In the genomic region with DNA sequence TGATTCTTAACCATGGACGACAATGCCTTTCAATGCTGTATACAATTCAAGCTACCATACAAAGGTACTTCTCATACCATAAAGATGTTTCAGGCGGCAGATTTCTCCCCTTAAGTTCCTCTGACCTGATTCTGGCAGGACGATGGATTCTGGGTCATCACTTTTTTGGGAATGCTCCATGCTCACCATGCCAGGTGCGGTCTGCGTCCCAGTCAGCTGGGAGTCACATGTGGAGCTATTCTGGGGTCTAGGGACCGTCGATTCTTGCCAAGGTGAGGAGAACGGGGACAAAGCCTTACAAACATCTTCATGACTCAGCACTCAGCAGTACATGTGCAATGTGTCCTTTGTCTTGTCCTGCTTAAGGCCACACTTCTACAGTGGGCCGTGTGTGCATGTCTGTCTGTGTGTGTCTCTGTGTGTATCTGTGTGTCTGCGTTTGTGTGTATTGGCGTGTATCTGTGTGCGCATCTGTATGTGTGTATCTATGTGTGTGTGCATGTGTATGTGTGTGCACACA, we compare ENCODE assay signal across 25 mouse cellular contexts. TPM values are rescaled to one million over a fixed set of nuclear protein-coding genes. Genes with fewer than 3 reads are reported as not detected.
DNase-seq lines count a peak whose midpoint lies in the region; ATAC-seq lines count a peak whose summit lies in the region.
"Had no signal": no experiment of that assay in that cellular context is flagged by ENCODE, and none has a peak within 500 bp of the region (broad histone marks: within the 10 kb centered on the region; RNA-seq: fewer than 3 reads in every experiment).

No protein-coding gene starts in this region.

- H3K4me1 ChIP-seq in megakaryocyte, embryonic 14.5 days: peaks cover 16% of the 10 kb centered on the region
- H3K4me1 ChIP-seq: embryonic facial prominence, embryonic 13.5 days; forebrain, embryonic 12.5 days had no signal

- no peak for DNase-seq in frontal cortex, postnatal 14 days (ENCODE audit: low spot score in 2 of 2)
- DNase-seq in heart, adult 18-20 months: peak; percentile 74 to 81
- no peak for DNase-seq in heart, postnatal 25 days (ENCODE audit: low spot score)
- peak; percentile 38 to 51 for DNase-seq in heart, postnatal 36 days
- DNase-seq in cerebellum, adult 9-11 months: no peak
- DNase-seq: adrenal gland, postnatal 10 days; B cell, adult 2 months; cerebellum, adult 11-12 months; cerebellum, adult 9-10 months; cerebellum, postnatal 36 days; gastrocnemius, postnatal 25 days; kidney, adult 8-10 months had no signal

- H3K9me3 ChIP-seq in megakaryocyte, embryonic 14.5 days: no peaks in the 10 kb centered on the region
- H3K9me3 ChIP-seq: embryonic facial prominence, embryonic 13.5 days; forebrain, embryonic 12.5 days had no signal

- H3K36me3 ChIP-seq in megakaryocyte, embryonic 14.5 days (replicated peaks; ENCODE audit: low read length): no peaks in the 10 kb centered on the region
- H3K36me3 ChIP-seq: embryonic facial prominence, embryonic 13.5 days; forebrain, embryonic 12.5 days had no signal

- H3K4me3 ChIP-seq in megakaryocyte, embryonic 14.5 days (replicated peaks): peak overlapping the region; percentile 21
- H3K4me3 ChIP-seq: embryonic facial prominence, embryonic 13.5 days; forebrain, embryonic 12.5 days had no signal

- peaks cover 16% of the 10 kb centered on the region for H3K27me3 ChIP-seq in megakaryocyte, embryonic 14.5 days (replicated peaks)
- H3K27me3 ChIP-seq: forebrain, embryonic 12.5 days had no signal

- intact Hi-C loops in heart, postnatal 25 days (cut with DNase I): no loop called here
- intact Hi-C loops in heart, postnatal 36 days (cut with DNase I): no loop called here

- ATAC-seq in frontal cortex, adult (ENCODE audit: low TSS enrichment): peak; percentile 38
- no peak for ATAC-seq in megakaryocyte, adult 5-6 weeks (ENCODE audit: poor library complexity, severe bottlenecking)
- ATAC-seq: CD4-positive, CD25-positive, alpha-beta regulatory T cell, adult 4 months; forebrain, embryonic 16.5 days; hindbrain, embryonic 16.5 days; inflammation-experienced regulatory T-cells, adult 6 months; intestine, postnatal 0 days had no signal

RNA-seq across cellular contexts. Expression of a gene that starts 13.9 kb away (rescaled TPM):
- 1,000 to 10,000 TPM; 3,158 to 3,186 TPM for total RNA-seq in heart, adult 18-20 months (2021)
- total RNA-seq in heart, postnatal 25 days (2021): 1,000 to 10,000 TPM; 2,652 to 2,667 TPM
- polyA plus RNA-seq in megakaryocyte, embryonic 14.5 days (2012; ENCODE audit: insufficient read depth, low replicate concordance): 0.29 TPM in 1 of 2 replicates, not detected in the other
- 38.8 and 41.7 TPM in 2 replicates for total RNA-seq in megakaryocyte, adult 5-6 weeks (2015)
- total RNA-seq in megakaryocyte, adult 5-6 weeks (2017): 26.8 and 28.5 TPM in 2 replicates
- 1,000 to 10,000 TPM; 2,735 to 2,880 TPM for total RNA-seq in heart, postnatal 36 days (2021)
- total RNA-seq: MEL had no signal

RNA-seq across cellular contexts. Expression of a gene that starts 48.7 kb away (rescaled TPM):
- total RNA-seq in heart, adult 18-20 months (2021): 1 to 10 TPM in 1 of 2 experiments, not detected in 1; 1.5 TPM
- under 1 TPM in 1 of 2 experiments, not detected in 1; 0.08 TPM for total RNA-seq in heart, postnatal 25 days (2021)
- not detected in 2 replicates for polyA plus RNA-seq in megakaryocyte, embryonic 14.5 days (2012; ENCODE audit: insufficient read depth, low replicate concordance)
- not detected in 2 replicates for total RNA-seq in megakaryocyte, adult 5-6 weeks (2015)
- total RNA-seq in megakaryocyte, adult 5-6 weeks (2017): not detected in 2 replicates
- total RNA-seq in heart, postnatal 36 days (2021): under 1 TPM in 1 of 2 experiments, not detected in 1; 0.50 TPM
- total RNA-seq: gastrocnemius, postnatal 25 days; granulocyte monocyte progenitor cell, adult 5-6 weeks; MEL had no signal
- polyA plus RNA-seq: CD4-positive, CD25-positive, alpha-beta regulatory T cell, adult 4 months; embryonic facial prominence, embryonic 13.5 days; forebrain, embryonic 12.5 days; forebrain, embryonic 16.5 days; hindbrain, embryonic 11.5 days; inflammation-experienced regulatory T-cells, adult 6 months; intestine, postnatal 0 days had no signal

RNA-seq across cellular contexts. Expression of a gene that starts 49.8 kb away (rescaled TPM):
- total RNA-seq in heart, adult 18-20 months (2021): 10 to 100 TPM; 15.8 to 19.6 TPM
- total RNA-seq in heart, postnatal 25 days (2021): 10 to 100 TPM; 26.3 to 32.4 TPM
- polyA plus RNA-seq in megakaryocyte, embryonic 14.5 days (2012; ENCODE audit: insufficient read depth, low replicate concordance): not detected in 2 replicates
- total RNA-seq in megakaryocyte, adult 5-6 weeks (2015): 0.36 TPM in 1 of 2 replicates, not detected in the other
- 0.12 and 0.40 TPM in 2 replicates for total RNA-seq in megakaryocyte, adult 5-6 weeks (2017)
- total RNA-seq in heart, postnatal 36 days (2021): 10 to 100 TPM; 28.3 to 31.3 TPM
- total RNA-seq: granulocyte monocyte progenitor cell, adult 5-6 weeks; MEL had no signal
- polyA plus RNA-seq: CD4-positive, CD25-positive, alpha-beta regulatory T cell, adult 4 months had no signal

Comparison
In these comparisons a context has a peak if more than half of its experiments do, and no peak if none do; other contexts are left out.
1. DNase-seq: peak in heart, adult 18-20 months (2 of 2) and heart, postnatal 36 days (2 of 2); none in frontal cortex, postnatal 14 days (0 of 2), heart, postnatal 25 days (single experiment) and cerebellum, adult 9-11 months (single experiment).
2. RNA of a gene that starts 13.9 kb away (total RNA-seq): 3,158 to 3,186 TPM in heart, adult 18-20 months, 2,735 to 2,880 TPM in heart, postnatal 36 days and 2,652 to 2,667 TPM in heart, postnatal 25 days; 26.8 to 41.7 TPM in megakaryocyte, adult 5-6 weeks; every median in the first group is over 10 times any median in the second.
3. RNA of a gene that starts 49.8 kb away (total RNA-seq): 26.3 to 32.4 TPM in heart, postnatal 25 days, 28.3 to 31.3 TPM in heart, postnatal 36 days and 15.8 to 19.6 TPM in heart, adult 18-20 months; 0.12 to 0.40 TPM in megakaryocyte, adult 5-6 weeks; every median in the first group is over 10 times any median in the second.